Mouse (Mus musculus) liver, embryonic 15.5 days (tissue): ENCODE data around the gene Cdkl4. TPM values are rescaled to one million over a fixed set of nuclear protein-coding genes. Genes with fewer than 3 reads are reported as not detected.

Source experiments
- ATAC-seq: fragments of 200-750 bp; cut with Nextera tagmentation; 2 replicates; pipeline ENCODE4 v1.8.0; 2017; ENCODE audit warnings: moderate number of reproducible peaks, mild to moderate bottlenecking, moderate library complexity; ENCODE audit not compliant: insufficient read depth
- H3K27ac ChIP-seq: fragments of 300-500 bp; sonication (generic); replicated peaks from 2 replicates; pipeline ENCODE4 v1.5.1; 2015; ENCODE audit warnings: mild to moderate bottlenecking, inconsistent platforms
- H3K27me3 ChIP-seq: fragments of 300-500 bp; sonication (generic); 2 replicates; pipeline ENCODE4 v1.6.1; 2015; ENCODE audit warnings: mild to moderate bottlenecking, inconsistent platforms
- H3K36me3 ChIP-seq: fragments of 300-500 bp; sonication (generic); replicated peaks from 2 replicates; pipeline ENCODE4 v1.6.1; 2015; ENCODE audit warnings: moderate library complexity, mild to moderate bottlenecking, inconsistent platforms
- H3K4me1 ChIP-seq: fragments of 300-500 bp; sonication (generic); replicated peaks from 2 replicates; pipeline ENCODE4 v1.6.1; 2015; ENCODE audit warnings: inconsistent platforms
- H3K4me2 ChIP-seq: fragments of 300-500 bp; sonication (generic); 2 replicates; pipeline ENCODE4 v1.6.1; 2015; ENCODE audit warnings: moderate library complexity, mild to moderate bottlenecking, inconsistent platforms
- H3K4me3 ChIP-seq: fragments of 300-500 bp; sonication (generic); replicated peaks from 2 replicates; pipeline ENCODE4 v1.5.1; 2015; ENCODE audit warnings: mild to moderate bottlenecking, inconsistent platforms
- H3K9ac ChIP-seq: fragments of 300-500 bp; sonication (generic); 2 replicates; pipeline ENCODE4 v1.6.1; 2015; ENCODE audit warnings: moderate library complexity, mild to moderate bottlenecking, inconsistent platforms
- H3K9me3 ChIP-seq: fragments of 300-500 bp; sonication (generic); replicated peaks from 2 replicates; pipeline ENCODE4 v1.6.1; 2016; ENCODE audit warnings: inconsistent platforms
- WGBS: fragments of 180-500 bp; shearing (Covaris S2); methylation state at CpG from one replicate; pipeline ENCODE4 v1.1.7; 2015; ENCODE audit warnings: mixed read lengths; ENCODE audit not compliant: insufficient replicate concordance; 5-methylcytosine and 5-hydroxymethylcytosine counted together
- polyA plus RNA-seq: library from polyadenylated mRNA; unstranded; fragments of >200 nt; fragmentation: Nextera tagmentation; extraction: Ambion mirVana; gene quantifications from 2 replicates; pipeline ENCODE4 v1.2.1, GENCODE M21; 2015

Gene Cdkl4
- polyA plus RNA-seq, 1 experiment from 2014 or later = 0.20 TPM

DNA sequence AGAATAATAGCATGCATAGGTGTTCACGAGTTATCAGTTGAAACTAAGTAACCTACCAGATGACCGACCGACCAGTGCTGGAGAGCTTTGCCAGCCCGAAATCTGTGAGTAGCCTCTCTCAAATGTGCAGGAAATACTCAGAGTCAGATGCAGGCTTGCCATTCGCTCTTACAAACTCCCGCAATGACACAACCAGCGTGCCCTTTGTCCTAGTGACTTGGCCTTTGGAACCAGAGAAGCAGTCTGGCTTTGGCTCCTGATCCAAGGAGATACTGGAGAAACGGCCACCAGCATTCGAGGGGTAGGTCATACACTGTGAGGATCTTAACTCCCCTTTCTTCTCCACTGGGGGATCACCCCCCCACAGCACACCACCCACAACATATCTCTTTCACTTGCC lies 61.7 kb downstream of the Cdkl4 start:
- no peaks in the 10 kb centered on the region for H3K27me3 ChIP-seq
- H3K4me3 ChIP-seq = no peak overlapping the region
- H3K4me2 ChIP-seq = no peak overlapping the region
- WGBS = 69% methylated on average over 9 of the region's 9 CpGs
- H3K4me1 ChIP-seq = peaks cover 23% of the 10 kb centered on the region
- no peak for ATAC-seq
- no peak overlapping the region for H3K27ac ChIP-seq
- H3K9me3 ChIP-seq = no peaks in the 10 kb centered on the region
- H3K9ac ChIP-seq = no peak overlapping the region
- no peaks in the 10 kb centered on the region for H3K36me3 ChIP-seq

DNA sequence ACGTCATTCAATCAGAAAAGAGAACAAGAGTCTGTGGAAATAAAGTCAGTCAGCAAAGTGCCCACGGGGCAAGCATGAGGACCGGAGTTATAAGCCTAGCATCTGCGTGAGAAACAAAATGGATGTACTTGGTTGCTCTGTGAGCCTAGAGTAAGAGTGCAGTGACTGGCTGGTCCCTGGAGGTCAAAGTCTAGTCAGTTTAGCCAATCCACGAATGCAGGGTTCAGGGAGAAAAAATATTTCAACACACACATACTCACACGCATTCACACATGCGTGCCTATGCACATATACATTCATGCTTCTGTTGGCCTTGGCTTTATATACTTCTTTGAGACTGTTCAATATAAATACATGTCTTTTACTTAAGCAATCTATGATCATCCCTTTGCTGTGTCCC lies 62.1 kb downstream of the Cdkl4 start:
- peaks cover 23% of the 10 kb centered on the region for H3K4me1 ChIP-seq
- H3K4me2 ChIP-seq = no peak overlapping the region
- H3K36me3 ChIP-seq = no peaks in the 10 kb centered on the region
- H3K27ac ChIP-seq = no peak overlapping the region
- no peaks in the 10 kb centered on the region for H3K9me3 ChIP-seq
- WGBS = 83% methylated on average over 7 of the region's 7 CpGs
- no peaks in the 10 kb centered on the region for H3K27me3 ChIP-seq
- H3K9ac ChIP-seq = no peak overlapping the region
- ATAC-seq = no peak
- H3K4me3 ChIP-seq = no peak overlapping the region

DNA sequence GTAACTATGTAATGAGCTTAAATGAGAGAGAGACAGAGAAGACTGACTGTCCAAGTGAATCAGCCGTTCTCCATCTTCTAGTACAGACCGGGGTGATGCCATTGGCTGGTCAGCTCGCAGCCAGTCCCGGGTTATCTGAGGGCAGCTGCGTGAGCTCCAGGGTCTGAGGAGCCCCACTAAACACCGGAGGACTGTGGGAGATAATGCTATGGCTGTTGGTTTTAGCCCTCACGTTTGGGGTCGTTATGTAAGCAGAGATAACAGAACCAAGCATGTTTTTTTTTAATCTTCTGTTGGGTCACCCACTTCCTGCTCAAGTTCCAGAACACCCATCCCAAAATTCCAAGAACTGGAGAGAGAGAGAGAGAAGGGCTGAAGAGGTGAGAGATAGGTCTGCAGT lies 63.8 kb downstream of the Cdkl4 start:
- Histone ChIP-seq H3K4me3 (no peak overlapping the region), H3K27me3 (no peaks in the 10 kb centered on the region), H3K36me3 (no peaks in the 10 kb centered on the region), H3K4me1 (peaks cover 23% of the 10 kb centered on the region), H3K9ac (no peak overlapping the region), H3K4me2 (peak overlapping the region; percentile 18), H3K9me3 (no peaks in the 10 kb centered on the region), H3K27ac (no peak overlapping the region)
- no peak for ATAC-seq
- 12% methylated on average over 8 of the region's 8 CpGs for WGBS

DNA sequence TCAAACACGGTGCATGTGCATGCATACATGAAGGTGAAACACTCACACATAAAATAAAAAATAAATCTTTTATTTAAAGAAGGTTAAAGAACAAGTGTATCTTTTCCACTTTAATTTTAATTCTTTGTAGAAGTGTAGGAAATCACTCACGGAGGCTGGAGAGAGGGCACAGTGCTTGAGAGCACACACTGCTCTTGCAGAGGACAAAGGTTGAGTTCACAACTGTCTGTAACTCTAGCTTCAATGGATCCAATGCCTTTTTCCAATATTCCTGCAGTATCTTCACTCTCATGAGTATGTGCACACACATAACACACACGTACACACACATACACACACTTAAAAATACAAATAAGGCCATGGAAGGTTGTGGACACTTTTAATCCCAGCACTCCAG lies 67.2 kb downstream of the Cdkl4 start:
- ATAC-seq = no peak
- Histone ChIP-seq H3K36me3 (no peaks in the 10 kb centered on the region), H3K9ac (no peak overlapping the region), H3K4me3 (no peak overlapping the region), H3K4me1 (peaks cover 19% of the 10 kb centered on the region), H3K27ac (no peak overlapping the region), H3K9me3 (no peaks in the 10 kb centered on the region), H3K27me3 (no peaks in the 10 kb centered on the region), H3K4me2 (no peak overlapping the region)
- 46% methylated on average over 3 of the region's 3 CpGs for WGBS

DNA sequence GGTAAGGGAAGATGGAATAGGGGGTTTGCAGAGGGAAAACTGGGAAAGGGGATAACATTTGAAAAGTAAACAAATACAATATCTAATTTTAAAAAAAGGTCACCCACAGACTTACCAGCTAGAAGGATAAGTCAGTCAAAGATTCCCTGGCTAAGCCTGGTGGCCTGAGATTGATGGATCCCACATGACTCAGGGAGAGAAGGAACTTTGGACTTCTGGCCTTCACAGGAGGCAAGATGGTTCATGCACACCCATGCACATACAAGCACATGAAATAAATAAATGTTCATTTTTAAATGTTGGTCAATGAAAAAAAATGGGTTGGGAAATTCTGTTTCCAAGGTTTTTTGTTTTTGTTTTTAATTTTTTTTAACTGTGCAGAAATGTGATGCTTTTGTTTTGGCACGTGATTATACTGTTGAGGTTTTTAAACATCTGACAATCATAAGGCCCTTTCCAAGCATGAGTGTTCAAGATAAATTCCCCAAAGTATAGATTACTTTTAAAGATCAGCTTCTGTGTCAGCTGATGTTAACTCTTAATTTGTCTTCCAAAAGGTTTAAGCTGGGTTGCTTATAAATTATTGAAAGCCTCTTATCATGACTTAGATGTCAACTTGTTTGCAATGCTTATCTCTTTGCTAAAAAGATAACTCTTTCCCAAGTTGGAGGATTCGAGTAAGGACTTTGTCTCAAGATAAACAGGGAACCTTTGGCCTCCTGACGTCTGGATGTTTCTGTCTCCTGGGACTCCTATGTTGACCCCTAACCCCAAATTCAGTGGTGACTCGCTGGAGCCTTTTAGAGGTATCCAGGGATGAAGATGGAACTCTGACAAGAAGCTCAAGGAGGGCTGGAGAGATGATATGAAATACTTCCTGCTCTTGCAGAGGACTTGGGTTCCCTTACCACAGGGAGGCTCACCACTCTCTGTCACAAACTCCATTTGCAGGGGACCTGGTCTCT lies 67.8 kb downstream of the Cdkl4 start:
- Histone ChIP-seq H3K4me3 (no peak overlapping the region), H3K4me1 (peaks cover 13% of the 10 kb centered on the region), H3K4me2 (no peak overlapping the region), H3K27me3 (no peaks in the 10 kb centered on the region), H3K9me3 (no peaks in the 10 kb centered on the region), H3K27ac (no peak overlapping the region), H3K36me3 (no peaks in the 10 kb centered on the region), H3K9ac (no peak overlapping the region)
- WGBS = 27% methylated on average over 4 of the region's 4 CpGs
- ATAC-seq = no peak

DNA sequence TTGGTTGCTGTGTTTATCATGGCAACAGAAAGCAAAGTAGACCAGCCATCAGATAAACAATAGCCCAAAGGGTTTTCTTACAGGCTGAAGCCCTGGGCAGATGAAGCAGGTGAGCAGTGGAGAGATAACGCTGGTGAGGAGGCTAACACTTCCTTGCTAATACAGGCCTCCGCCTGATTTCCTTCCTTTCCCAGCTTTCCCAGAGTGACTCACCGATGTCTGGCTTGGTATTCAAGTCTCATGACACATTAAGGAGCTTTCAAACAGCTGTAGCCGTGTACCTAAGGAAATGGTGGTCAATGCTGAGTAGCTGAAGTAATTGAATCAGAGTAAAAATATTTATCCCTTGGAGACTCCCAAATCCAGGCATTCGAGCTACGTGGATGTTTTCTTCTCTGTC lies 71.8 kb downstream of the Cdkl4 start:
- H3K27me3 ChIP-seq = no peaks in the 10 kb centered on the region
- no peak overlapping the region for H3K27ac ChIP-seq
- no peaks in the 10 kb centered on the region for H3K9me3 ChIP-seq
- H3K4me1 ChIP-seq = peaks cover 10% of the 10 kb centered on the region
- WGBS = 55% methylated on average over 6 of the region's 6 CpGs
- H3K9ac ChIP-seq = no peak overlapping the region
- no peak overlapping the region for H3K4me3 ChIP-seq
- no peak overlapping the region for H3K4me2 ChIP-seq
- no peak for ATAC-seq
- H3K36me3 ChIP-seq = no peaks in the 10 kb centered on the region

DNA sequence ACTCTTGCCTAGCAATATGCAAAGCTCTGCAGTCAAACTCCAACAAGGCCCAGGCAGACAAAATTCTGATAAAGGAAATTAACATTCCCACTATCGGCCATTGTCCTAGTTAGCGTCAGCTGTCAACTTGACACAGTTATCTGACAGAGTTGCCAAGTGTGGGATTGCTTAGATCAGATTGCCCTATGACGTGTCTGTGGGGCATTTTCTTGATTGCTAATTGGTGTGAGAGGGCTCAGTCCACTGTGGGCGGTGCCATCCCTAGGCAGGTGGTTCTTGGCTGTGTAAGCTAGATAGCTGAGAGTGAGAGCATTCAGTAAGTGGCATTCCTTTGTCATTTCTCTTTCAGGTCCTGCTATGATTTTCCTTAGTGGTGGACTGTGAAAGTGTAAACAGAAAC lies 72.3 kb downstream of the Cdkl4 start:
- H3K27ac ChIP-seq = no peak overlapping the region
- no peaks in the 10 kb centered on the region for H3K9me3 ChIP-seq
- no peak overlapping the region for H3K4me2 ChIP-seq
- H3K27me3 ChIP-seq = no peaks in the 10 kb centered on the region
- H3K36me3 ChIP-seq = no peaks in the 10 kb centered on the region
- H3K4me1 ChIP-seq = peaks cover 13% of the 10 kb centered on the region
- ATAC-seq = no peak
- no peak overlapping the region for H3K4me3 ChIP-seq
- no peak overlapping the region for H3K9ac ChIP-seq
- WGBS = 51% methylated on average over 4 of the region's 4 CpGs

DNA sequence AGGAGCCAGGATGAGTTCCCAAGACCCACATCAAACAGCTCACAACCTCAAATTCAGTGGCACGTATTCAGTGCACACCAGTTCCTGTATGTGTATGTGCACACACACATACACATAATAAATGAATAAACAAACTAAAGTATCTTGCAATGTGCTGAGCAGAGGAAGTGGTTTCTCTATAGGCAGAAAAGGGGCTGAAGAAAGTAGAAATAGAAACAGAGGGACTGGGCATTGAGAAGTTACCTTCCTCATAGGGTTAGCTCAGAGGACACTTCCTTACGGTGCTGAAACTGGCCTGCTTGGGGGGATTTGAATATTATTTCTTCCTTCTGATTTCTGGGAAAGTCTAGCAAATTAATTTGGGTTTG lies 75.8 kb downstream of the Cdkl4 start:
- H3K9ac ChIP-seq = no peak overlapping the region
- no peak overlapping the region for H3K4me2 ChIP-seq
- no peaks in the 10 kb centered on the region for H3K27me3 ChIP-seq
- WGBS = 48% methylated on average over 2 of the region's 2 CpGs
- H3K4me3 ChIP-seq = no peak overlapping the region
- no peak for ATAC-seq
- H3K4me1 ChIP-seq = peaks cover 13% of the 10 kb centered on the region
- no peak overlapping the region for H3K27ac ChIP-seq
- no peaks in the 10 kb centered on the region for H3K36me3 ChIP-seq
- H3K9me3 ChIP-seq = no peaks in the 10 kb centered on the region

DNA sequence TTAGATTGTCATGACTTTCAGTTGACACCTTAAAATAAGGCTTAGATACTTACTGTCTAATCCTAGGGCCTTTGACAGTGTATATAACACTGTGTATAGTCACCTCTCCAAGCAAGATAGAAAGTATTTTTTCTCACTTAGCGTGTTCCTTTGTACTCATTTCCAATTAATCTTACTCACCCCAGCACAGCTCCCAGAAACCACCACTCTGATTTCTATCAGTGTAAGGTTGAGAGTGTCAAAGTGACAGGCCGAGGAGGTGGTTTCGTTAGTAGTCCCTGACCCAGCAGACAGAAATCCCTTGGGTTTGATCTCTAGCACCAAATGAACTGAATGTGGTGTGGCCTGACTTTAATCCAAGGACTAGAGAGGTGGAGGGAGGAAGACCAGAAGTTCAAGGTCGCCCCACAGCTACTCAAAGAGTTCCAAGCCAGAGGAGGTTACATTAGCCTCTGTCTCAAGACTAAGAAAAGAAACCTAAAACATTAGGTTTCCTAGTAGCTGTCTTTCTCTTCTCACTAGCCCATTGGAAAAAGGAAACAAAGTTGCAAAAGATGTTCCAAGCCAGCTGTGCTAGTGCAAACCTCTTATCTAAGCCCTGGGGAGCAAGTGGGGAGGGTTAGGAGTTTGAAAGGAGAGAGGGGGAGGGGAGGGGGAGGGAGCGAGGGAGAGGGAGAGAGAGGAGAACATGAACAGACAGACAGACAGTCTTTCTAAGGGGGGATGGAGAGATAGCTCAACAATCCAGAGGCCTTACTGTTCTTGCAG lies 76.4 kb downstream of the Cdkl4 start:
- 23% methylated on average over 5 of the region's 5 CpGs for WGBS
- no peaks in the 10 kb centered on the region for H3K36me3 ChIP-seq
- no peak for ATAC-seq
- H3K27me3 ChIP-seq = no peaks in the 10 kb centered on the region
- H3K4me1 ChIP-seq = peaks cover 13% of the 10 kb centered on the region
- no peak overlapping the region for H3K27ac ChIP-seq
- no peak overlapping the region for H3K4me3 ChIP-seq
- H3K4me2 ChIP-seq = no peak overlapping the region
- H3K9me3 ChIP-seq = no peaks in the 10 kb centered on the region
- no peak overlapping the region for H3K9ac ChIP-seq

DNA sequence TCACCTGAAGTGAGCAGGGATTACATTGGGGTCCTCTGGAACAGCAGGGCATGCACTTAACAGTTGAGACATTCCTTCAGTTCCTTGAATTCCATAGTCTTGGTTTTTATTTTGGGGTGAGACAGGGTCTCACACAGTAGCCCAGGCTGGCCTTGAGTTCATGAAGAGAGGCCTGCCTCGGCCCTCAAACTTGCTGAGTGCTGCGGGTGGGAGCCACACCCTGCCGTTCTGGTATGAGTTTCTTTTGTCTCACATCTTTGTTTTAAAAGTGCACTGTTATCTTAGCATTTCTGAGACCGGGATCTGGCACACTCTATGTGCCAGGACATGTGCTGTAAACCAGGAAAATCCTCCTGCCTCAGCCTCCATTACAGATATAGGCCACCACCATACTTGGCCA lies 77.6 kb downstream of the Cdkl4 start:
- Histone ChIP-seq H3K4me2 (no peak overlapping the region), H3K4me1 (peaks cover 13% of the 10 kb centered on the region), H3K27me3 (no peaks in the 10 kb centered on the region), H3K4me3 (no peak overlapping the region), H3K9me3 (no peaks in the 10 kb centered on the region), H3K36me3 (no peaks in the 10 kb centered on the region), H3K27ac (no peak overlapping the region), H3K9ac (no peak overlapping the region)
- ATAC-seq = no peak
- WGBS = 30% methylated on average over 4 of the region's 4 CpGs

DNA sequence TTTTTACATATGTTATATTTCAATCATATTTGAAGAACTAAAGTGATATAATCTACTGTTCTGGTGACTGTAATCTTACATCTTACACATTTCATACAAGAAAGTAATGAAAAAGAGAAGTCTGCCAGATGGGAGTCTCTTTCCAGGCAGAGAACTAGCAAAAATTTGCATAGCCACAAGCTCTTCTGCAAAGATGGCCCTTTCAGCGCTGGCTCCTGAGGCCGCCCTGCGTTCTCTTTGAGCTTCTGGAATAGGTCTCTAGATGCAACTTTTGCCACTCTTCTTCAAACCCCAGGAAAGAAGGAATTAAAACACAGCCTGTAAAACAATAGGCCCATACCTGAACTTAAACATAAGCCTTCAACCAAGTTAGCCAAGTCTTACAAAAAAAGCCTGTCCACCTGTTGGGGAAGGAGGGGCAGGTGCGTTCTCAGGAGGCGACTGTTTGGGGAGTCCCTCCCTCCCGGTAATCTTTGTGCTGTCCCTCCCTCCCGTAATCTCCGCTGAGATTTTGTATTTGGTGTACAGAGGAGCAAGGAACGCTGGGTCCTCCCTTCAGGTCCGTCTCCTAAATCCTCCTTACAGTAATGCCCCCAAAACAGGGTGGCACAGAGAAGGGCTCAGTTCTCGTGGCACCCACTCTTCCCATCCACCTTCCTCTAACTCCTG lies 78.9 kb downstream of the Cdkl4 start:
- Histone ChIP-seq H3K4me2 (no peak overlapping the region), H3K9me3 (no peaks in the 10 kb centered on the region), H3K4me1 (peaks cover 13% of the 10 kb centered on the region), H3K9ac (no peak overlapping the region), H3K27ac (no peak overlapping the region), H3K36me3 (no peaks in the 10 kb centered on the region), H3K27me3 (no peaks in the 10 kb centered on the region), H3K4me3 (no peak overlapping the region)
- no peak for ATAC-seq
- whole genome bisulfite sequencing = 64% methylated on average over 11 of the region's 11 CpGs
